Mouse (Mus musculus): ENCODE results near the gene Gm9844. TPM values are rescaled to one million over a fixed set of nuclear protein-coding genes. Genes with fewer than 3 reads are reported as not detected.

Gene Gm9844
- polyA plus RNA-seq, 2 experiments, result 14.2 to 17.1 TPM

DNA sequence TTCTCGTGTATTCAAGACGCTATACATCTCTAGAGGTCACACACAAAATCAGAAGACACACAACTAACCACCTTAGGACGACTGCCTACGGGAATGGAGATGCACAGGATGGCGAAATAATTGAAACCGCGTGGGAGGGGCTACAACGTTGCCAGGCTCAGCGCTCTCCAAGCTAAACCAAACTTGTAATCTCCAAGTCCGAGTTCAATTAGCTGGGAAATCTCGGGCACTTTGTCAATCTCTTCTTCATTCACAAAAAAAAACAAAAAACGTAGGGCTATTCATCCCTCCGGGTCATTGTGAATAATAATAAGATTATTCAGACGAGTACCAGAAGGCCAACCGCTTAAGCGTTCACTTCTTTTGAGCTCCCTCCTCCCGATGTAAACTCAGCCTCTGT, 7.1 kb downstream of the Gm9844 start:
- H3K27me3 ChIP-seq (ENCODE audit: control insufficient read depth, insufficient read depth, low read length), result peaks cover 8% of the 10 kb centered on the region; the same call in 1 of the 2 replicates
- no peaks in the 10 kb centered on the region for H3K36me3 ChIP-seq (ENCODE audit: control insufficient read depth, insufficient read depth, low read length)
- 71% methylated on average over 17 of the region's 17 CpGs for WGBS
- no peak overlapping the region for H3K27ac ChIP-seq (replicated peaks; ENCODE audit: low read depth, low read length)
- DNase-seq (ENCODE audit: low spot score), result no peak
- H3K9ac ChIP-seq (ENCODE audit: low read depth, low read length, severe bottlenecking), result no peak overlapping the region
- H3K4me3 ChIP-seq (replicated peaks; ENCODE audit: low read length), result no peak overlapping the region
- TF ChIP-seq POLR2A (IDR thresholded peaks at IDR 0.05; ENCODE audit: borderline replicate concordance, extremely low read depth, insufficient read depth, insufficient read length), result no peak
- no peak overlapping the region for H3K4me2 ChIP-seq (replicated peaks; ENCODE audit: low read depth, low read length, severe bottlenecking)
- no peaks in the 10 kb centered on the region for H3K9me3 ChIP-seq (ENCODE audit: control insufficient read depth, low read length)
- no peak for ATAC-seq (ENCODE audit: low FRiP score, low read depth)
- H3K4me1 ChIP-seq (ENCODE audit: control insufficient read depth, insufficient read depth, low read length), result no peaks in the 10 kb centered on the region

DNA sequence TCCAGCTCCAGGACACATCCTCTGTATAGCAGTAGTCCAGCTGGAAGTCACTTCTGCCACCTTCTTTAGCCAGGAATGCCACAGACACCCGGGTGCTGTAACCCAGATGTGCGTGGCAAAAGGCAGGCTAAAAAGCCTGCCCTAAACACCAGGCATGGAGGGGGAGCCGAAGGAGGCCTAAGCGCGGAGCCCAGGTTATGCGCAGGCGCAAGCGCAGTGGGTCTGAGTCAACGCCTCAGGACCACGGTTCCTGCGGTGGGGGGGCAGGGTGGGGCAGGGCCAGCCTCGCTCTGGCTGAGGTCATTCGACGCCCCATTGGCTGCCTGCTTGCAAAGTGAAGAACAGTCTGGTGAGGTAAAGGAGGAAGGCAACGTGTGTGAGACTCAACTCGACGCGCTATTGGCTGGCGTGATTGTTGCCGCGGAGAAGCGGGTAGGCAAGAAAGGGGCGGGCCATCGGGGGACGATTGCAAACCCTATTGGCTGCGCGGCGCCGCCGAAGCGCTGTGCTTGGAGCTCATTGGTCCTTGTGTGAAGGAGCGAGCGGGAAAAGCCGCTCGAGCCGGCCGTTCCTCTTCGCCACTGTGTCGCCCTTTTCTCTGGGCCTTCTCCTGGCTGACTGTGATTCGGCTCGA, 7.6 kb downstream of the Gm9844 start, which contains the start of the genes Lypd4 and Dmrtc2:
Gene Lypd4, minus strand, starts transcription at position 410 of the 634 bp plus-strand sequence.
Gene Dmrtc2, plus strand, starts transcription at position 526 of the 634 bp plus-strand sequence.
- WGBS, result 54% methylated on average over 37 of the region's 41 CpGs
- ATAC-seq (ENCODE audit: low FRiP score, low read depth), result no peak
- Histone ChIP-seq H3K4me1 (ENCODE audit: control insufficient read depth, insufficient read depth, low read length) (no peaks in the 10 kb centered on the region), H3K9ac (ENCODE audit: low read depth, low read length, severe bottlenecking) (no peak within 1 kb of the TSS), H3K27me3 (ENCODE audit: control insufficient read depth, insufficient read depth, low read length) (peaks cover 8% of the 10 kb centered on the region; the same call in 1 of the 2 replicates), H3K4me2 (replicated peaks; ENCODE audit: low read depth, low read length, severe bottlenecking) (no peak within 1 kb of the TSS), H3K36me3 (ENCODE audit: control insufficient read depth, insufficient read depth, low read length) (no peaks in the 10 kb centered on the region), H3K9me3 (ENCODE audit: control insufficient read depth, low read length) (no peaks in the 10 kb centered on the region), H3K27ac (replicated peaks; ENCODE audit: low read depth, low read length) (no peak within 1 kb of the TSS), H3K4me3 (replicated peaks; ENCODE audit: low read length) (no peak within 1 kb of the TSS)
- no peak for TF ChIP-seq POLR2A (IDR thresholded peaks at IDR 0.05; ENCODE audit: borderline replicate concordance, extremely low read depth, insufficient read depth, insufficient read length)
- DNase-seq (ENCODE audit: low spot score), result no peak

GRCm38 (mm10) chr7:24877588-24877987, 15.6 kb downstream of the Gm9844 start:
- Histone ChIP-seq H3K9ac (ENCODE audit: low read depth, low read length, severe bottlenecking) (no peak overlapping the region), H3K27ac (replicated peaks; ENCODE audit: low read depth, low read length) (no peak overlapping the region), H3K36me3 (ENCODE audit: control insufficient read depth, insufficient read depth, low read length) (no peaks in the 10 kb centered on the region), H3K4me1 (ENCODE audit: control insufficient read depth, insufficient read depth, low read length) (no peaks in the 10 kb centered on the region), H3K4me3 (replicated peaks; ENCODE audit: low read length) (no peak overlapping the region), H3K4me2 (replicated peaks; ENCODE audit: low read depth, low read length, severe bottlenecking) (no peak overlapping the region), H3K27me3 (ENCODE audit: control insufficient read depth, insufficient read depth, low read length) (no peaks in the 10 kb centered on the region), H3K9me3 (ENCODE audit: control insufficient read depth, low read length) (no peaks in the 10 kb centered on the region)
- ATAC-seq (ENCODE audit: low FRiP score, low read depth) (no peak), DNase-seq (ENCODE audit: low spot score) (no peak)
- TF ChIP-seq POLR2A (IDR thresholded peaks at IDR 0.05; ENCODE audit: borderline replicate concordance, extremely low read depth, insufficient read depth, insufficient read length), result no peak
- 44% methylated on average over 3 of the region's 3 CpGs for WGBS

GRCm38 (mm10) chr7:24879620-24880019, 17.6 kb downstream of the Gm9844 start:
- no peaks in the 10 kb centered on the region for H3K9me3 ChIP-seq (ENCODE audit: control insufficient read depth, low read length)
- TF ChIP-seq POLR2A (IDR thresholded peaks at IDR 0.05; ENCODE audit: borderline replicate concordance, extremely low read depth, insufficient read depth, insufficient read length), result no peak
- no peaks in the 10 kb centered on the region for H3K27me3 ChIP-seq (ENCODE audit: control insufficient read depth, insufficient read depth, low read length)
- no peaks in the 10 kb centered on the region for H3K36me3 ChIP-seq (ENCODE audit: control insufficient read depth, insufficient read depth, low read length)
- DNase-seq (ENCODE audit: low spot score), result no peak
- no peak overlapping the region for H3K4me2 ChIP-seq (replicated peaks; ENCODE audit: low read depth, low read length, severe bottlenecking)
- H3K27ac ChIP-seq (replicated peaks; ENCODE audit: low read depth, low read length), result no peak overlapping the region
- ATAC-seq (ENCODE audit: low FRiP score, low read depth), result no peak
- no peak overlapping the region for H3K4me3 ChIP-seq (replicated peaks; ENCODE audit: low read length)
- WGBS, result 44% methylated on average over 2 of the region's 2 CpGs
- no peaks in the 10 kb centered on the region for H3K4me1 ChIP-seq (ENCODE audit: control insufficient read depth, insufficient read depth, low read length)
- no peak overlapping the region for H3K9ac ChIP-seq (ENCODE audit: low read depth, low read length, severe bottlenecking)

DNA sequence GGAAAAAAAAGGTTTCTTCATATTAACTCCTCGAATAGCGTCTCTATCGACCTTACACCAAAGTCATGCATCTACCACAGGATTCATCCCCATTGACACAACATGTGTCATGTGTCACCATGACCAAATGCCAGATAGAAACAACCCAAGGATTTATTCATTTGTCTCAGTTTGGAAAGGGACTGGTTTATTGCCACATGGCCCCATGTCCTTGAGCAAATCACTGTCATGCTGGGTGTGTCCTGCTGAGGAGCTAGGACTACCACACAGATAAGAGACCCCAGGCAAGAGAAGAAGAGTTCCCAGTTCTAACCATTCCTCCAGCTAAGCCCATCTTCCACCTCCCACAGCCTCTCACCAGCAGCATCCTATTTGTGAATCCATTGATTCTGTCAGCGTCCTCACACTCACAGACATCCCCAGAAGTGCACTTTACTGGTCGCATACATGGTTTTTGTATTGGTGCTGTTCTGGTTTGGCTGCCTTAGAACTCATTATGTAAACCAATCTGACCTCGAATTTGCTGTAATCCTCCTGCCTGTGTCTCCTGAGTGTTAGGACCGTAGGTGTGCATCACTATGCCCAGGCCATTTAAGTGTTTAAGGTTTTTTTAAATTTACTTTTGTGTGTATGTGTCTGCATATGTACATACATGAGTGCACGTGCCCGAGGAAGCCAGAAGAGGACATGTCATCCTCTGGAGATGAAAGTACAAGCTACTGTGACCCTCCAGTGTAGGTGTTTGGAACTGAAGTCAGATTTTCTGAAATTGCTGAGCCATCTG, 20.6 kb downstream of the Gm9844 start:
- ATAC-seq (ENCODE audit: low FRiP score, low read depth) (no peak), DNase-seq (ENCODE audit: low spot score) (no peak)
- 94% methylated on average over 9 of the region's 9 CpGs for WGBS
- H3K27me3 ChIP-seq (ENCODE audit: control insufficient read depth, insufficient read depth, low read length), result no peaks in the 10 kb centered on the region
- no peaks in the 10 kb centered on the region for H3K9me3 ChIP-seq (ENCODE audit: control insufficient read depth, low read length)
- H3K4me3 ChIP-seq (replicated peaks; ENCODE audit: low read length), result no peak overlapping the region
- H3K36me3 ChIP-seq (ENCODE audit: control insufficient read depth, insufficient read depth, low read length), result peaks cover 23% of the 10 kb centered on the region
- no peak overlapping the region for H3K27ac ChIP-seq (replicated peaks; ENCODE audit: low read depth, low read length)
- peaks cover 16% of the 10 kb centered on the region for H3K4me1 ChIP-seq (ENCODE audit: control insufficient read depth, insufficient read depth, low read length)
- TF ChIP-seq POLR2A (IDR thresholded peaks at IDR 0.05; ENCODE audit: borderline replicate concordance, extremely low read depth, insufficient read depth, insufficient read length), result no peak
- H3K9ac ChIP-seq (ENCODE audit: low read depth, low read length, severe bottlenecking), result no peak overlapping the region
- no peak overlapping the region for H3K4me2 ChIP-seq (replicated peaks; ENCODE audit: low read depth, low read length, severe bottlenecking)
